Mouse (Mus musculus) testis, adult 2 months (tissue): ENCODE data around the gene Med26.

Experiments used
- CTCF ChIP-seq: fragments of 200-500 bp; IDR thresholded peaks from 2 replicates; pipeline ENCODE4 v1.5.1; 2012; ENCODE audit warnings: low read depth, mild to moderate bottlenecking, inconsistent platforms, low read length, moderate library complexity; ENCODE audit not compliant: control insufficient read depth, insufficient read depth, insufficient replicate concordance
- POLR2A ChIP-seq: fragments of 200-500 bp; IDR thresholded peaks from 2 replicates; pipeline ENCODE4 v1.6.1; 2012; ENCODE audit warnings: low read depth, mild to moderate bottlenecking, inconsistent platforms, low read length, moderate library complexity; ENCODE audit not compliant: control insufficient read depth

DNA sequence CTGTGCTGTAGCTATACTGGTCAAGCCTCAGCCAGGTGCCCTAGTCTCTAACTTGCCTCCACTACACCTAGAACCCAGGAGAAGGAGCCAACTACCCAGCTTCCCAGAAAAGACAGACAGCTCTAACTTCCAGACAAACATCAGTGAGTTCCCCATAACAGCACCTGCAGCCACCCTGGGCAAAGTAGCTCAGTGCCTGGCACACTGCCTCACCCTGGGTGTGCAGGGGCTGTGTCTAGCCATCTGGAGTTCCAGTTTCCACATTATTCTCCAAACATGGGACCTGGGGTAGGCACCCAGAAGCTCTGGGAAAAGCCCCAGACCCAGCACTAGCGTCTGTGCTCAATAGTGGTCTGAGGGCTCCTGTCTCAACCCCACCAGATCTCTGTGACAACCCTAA is 40.6 kb downstream of the Med26 start:
- TF ChIP-seq POLR2A (no peak), CTCF (no peak)
